Mouse (Mus musculus) gonadal fat pad, adult 2 months (tissue): ENCODE results near the gene Dusp27. TPM values are rescaled to one million over a fixed set of nuclear protein-coding genes. Genes with fewer than 3 reads are reported as not detected.

Experiments used
- DNase-seq: peaks from one replicate; pipeline ENCODE4 v3.0.0-alpha.2; 2012; ENCODE audit warnings: low read depth
- polyA plus RNA-seq: library from polyadenylated mRNA; depleted of rRNA; stranded (reverse); fragments of >200 nt; gene quantifications from 2 replicates; pipeline ENCODE4 v1.2.3, GENCODE M21; 2012

The Dusp27 gene
- polyA plus RNA-seq, 1 experiment: 0.12 TPM

DNA sequence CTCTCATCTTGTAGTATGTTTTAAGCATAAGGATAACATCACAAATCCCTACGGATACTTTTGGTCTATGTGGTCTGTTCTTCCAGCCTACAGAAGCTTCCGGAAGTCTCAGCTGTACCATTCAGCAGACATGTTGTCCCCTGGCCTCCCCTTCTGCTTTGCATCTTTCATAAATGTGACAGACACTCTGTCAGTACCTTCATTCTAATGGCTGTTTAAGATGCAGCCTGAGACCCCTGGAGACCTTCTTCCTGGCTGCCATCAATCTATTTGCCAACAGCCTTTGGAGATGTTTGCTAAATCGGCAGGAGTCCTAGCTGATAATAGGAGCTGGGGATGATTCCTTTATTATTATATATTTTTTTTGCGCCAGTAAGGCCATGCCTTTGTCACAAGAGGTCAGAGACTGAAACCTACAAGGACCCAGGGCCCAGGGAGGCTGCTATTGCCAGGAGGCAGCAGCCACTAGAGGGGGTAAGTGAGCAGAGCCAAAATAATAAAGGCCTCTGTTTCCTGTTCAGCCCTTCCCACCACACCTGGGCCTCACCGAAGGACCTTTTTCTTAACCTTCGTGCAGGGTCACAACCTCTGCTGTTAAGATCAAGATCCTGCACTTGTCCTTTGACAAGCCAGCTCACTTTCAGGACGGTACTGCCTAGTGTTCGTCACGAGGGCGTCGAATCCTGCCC, 24.7 kb downstream of the Dusp27 start:
- DNase-seq: no peak

DNA sequence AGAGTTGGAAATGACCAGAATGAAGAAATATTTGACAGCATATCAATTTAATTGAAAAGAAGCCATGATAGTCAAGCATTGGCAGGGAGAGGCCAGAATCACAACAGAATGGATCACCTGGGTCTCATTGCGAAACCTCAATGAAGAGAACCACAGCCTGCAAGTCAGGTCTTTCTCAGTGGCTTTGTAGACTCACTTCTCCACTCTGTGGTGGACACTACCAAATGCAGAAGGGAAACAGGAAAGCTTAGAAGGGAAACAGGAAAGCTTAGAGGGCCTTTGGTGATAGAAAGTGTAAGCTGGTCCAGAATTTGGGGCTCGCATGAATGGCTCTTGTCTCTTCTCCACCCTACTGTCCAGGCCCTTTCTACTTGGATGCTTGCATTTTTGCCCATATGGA, 29.6 kb downstream of the Dusp27 start:
- DNase-seq: no peak

DNA sequence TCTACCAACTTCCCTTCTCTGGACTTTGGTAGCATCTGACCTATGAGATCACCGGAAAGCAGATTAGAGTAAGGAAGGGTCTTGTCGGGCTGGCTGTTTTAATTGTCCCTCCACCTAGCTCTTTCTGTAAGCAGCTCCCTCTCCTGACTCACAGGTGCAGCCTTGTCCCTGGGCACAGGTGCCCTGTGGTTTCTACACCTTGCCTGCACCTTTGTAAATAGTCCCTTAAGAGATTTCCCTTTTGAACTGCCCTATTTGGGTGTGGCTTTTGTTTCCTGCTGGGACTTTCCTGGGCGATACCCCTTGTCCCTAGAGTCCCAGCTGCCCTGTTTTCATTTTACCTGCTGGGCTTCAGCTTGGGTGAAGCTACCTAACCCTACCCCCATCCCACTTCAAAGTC, 33.3 kb downstream of the Dusp27 start:
- no peak for DNase-seq

DNA sequence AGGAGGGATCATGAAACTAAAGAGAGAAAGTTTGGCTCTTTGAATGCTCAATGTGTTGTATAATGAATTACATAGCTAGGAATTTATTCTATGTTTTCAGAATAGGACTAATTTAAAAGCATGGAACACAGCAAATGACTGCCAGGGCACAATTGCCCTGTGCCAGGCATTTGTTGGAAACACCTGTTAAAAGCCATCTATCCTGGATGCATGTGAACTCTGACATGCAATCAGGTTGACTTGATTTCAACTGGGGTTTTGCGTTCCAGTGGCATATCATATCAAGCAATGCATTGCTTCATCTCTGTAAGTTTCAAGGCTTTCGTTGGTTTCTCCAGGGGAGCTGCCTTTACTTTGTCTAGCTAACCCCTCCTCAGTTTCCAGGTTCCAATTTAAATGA, 37.4 kb downstream of the Dusp27 start:
- DNase-seq: no peak

DNA sequence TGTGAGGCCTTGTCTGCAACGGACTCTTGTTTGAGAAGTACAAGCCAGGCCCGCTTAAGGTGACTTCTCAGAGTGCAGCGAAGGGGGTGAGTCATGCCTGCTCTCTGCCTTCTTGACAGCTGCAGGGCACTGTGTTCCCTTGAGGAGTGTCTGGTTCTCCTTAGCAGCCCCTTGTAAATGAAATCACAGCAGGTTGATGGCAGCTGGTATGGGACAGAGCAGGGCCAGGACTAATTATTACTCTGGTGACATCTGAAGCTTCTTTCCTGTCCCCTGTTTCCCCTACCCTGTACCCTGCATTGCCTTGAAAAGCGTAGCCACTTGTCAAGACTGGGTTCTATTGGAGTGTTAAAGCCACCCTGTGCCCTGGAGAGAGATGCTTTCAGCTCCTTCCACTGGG, 38.0 kb downstream of the Dusp27 start:
- DNase-seq: no peak

DNA sequence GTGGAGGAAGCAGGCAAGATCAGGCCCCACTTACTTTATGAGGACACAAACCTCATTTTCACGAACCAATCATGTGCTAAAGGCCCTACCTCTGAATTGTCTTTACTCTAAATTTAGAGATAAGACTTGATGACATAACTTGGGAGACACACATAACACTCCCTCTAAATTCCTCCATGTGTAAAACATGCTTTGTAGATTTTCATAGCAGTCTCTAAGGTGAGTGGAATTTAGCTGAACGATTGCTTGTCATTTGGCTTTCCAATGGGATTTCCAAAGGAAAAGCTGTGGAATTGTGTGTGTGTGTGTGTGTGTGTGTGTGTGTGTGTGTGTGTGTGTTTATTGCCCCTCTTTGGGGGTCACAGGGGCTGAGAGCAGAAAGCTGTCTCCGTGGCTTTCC, 38.4 kb downstream of the Dusp27 start:
- no peak for DNase-seq

DNA sequence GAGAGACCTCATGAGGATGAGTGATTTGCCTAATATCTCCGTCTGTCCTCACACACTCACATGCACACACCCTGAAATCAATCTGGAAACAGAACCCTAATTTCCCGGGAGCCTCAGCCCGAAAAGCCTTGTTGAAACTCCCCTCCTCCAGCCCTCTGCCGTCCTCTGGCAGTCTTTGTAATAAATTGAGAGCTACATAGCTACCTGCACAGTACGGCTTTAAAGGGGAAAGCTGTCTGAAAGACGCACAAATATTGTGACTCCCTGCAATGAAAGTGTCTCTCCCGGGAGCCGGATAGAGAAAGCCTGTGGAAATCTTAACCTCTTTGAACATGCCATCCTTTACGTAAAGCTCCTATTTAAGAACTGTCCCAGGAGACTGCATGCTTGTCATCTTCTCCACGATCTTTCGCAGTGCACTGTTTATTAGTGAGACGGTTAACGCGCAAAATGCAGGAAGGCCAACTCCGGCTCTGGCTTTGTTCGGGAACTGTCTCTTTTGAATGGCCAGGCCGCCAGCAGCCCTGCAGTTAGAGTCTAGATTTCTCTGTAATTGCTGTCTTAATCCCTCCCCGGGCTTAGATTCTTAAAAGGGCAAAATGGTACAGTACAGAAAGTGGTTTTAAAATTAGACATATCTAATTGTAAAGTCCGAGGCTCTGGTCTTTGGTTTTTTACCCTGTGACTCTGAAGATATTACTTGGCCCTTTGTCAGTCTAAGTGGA, 39.1 kb downstream of the Dusp27 start:
- no peak for DNase-seq

DNA sequence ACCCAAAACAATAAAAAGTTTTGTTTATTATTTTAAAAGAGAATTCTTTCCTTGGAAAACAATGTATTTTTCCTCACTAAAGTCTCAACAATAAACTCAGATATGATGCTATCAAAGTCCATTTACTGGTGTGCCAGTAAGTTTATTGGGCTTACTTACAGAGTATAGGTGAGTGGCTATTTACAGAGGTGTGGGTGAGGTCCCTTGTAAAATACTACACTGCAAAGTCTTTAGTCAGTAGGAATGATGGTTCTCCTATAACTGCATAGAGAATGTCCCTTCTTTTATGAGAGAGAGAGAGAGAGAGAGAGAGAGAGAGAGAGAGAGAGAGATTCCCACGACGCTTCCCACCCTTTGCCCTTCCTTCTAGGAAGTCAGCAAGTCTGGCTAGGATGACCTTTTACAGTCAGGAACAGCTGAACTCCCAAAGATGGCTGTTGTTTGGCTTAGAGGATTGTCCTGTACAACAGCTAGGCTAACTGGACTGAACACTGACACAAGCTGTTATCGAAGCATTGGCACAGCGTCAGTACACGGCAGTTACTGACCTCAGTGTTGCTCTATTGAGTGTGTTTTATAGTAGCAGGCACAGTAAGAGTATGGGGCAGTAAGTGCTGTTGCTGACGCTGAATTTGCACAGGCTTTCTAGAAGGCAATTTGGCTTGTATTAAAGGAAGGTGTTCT, 50.5 kb downstream of the Dusp27 start:
- no peak for DNase-seq

DNA sequence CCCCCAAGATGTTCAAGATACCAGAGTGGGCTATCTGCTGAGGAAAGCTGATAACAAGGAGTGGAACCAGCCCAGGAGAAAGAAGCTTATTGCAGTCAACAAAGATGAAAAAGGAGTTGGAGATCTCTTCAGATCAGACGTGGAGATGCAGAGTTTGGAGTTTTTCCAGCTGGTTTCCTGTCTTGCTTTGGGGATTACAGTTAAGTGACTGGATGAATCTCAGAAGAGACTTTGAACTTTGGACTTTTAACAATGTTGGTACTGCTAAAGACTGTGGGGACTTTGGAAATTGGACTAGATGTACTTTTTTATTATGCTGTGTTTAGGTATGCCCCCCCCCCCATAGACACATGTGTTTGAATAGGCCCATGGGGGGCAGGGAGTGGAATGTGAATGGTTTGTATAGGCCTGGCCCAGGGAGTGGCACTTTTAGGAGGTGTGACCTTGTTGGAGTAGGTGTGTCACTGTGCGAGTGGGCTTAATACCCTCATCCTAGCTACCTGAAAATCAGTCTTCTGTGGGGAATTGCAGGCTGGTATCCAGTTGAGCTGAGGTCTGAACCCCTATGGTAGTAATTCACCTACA, 59.8 kb downstream of the Dusp27 start:
- no peak for DNase-seq

DNA sequence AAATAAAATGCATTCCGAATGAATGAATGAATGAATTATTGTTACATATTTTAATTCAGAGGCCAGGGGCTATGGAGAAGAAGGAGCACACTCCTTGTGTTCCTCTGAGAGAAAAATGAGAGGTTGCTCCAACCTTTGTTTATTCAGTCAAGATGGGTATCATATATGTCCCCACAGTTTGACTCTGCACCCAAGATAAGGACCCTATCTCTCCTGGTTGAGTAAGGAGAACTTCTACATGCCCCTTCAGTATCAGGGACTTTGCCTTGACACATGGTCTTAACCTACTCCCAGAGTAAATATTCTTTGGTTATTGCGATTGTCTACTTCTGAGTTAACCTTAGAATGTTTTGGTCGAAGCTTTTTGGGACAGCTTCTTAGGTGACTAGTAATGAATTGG, 63.9 kb downstream of the Dusp27 start:
- DNase-seq: no peak

DNA sequence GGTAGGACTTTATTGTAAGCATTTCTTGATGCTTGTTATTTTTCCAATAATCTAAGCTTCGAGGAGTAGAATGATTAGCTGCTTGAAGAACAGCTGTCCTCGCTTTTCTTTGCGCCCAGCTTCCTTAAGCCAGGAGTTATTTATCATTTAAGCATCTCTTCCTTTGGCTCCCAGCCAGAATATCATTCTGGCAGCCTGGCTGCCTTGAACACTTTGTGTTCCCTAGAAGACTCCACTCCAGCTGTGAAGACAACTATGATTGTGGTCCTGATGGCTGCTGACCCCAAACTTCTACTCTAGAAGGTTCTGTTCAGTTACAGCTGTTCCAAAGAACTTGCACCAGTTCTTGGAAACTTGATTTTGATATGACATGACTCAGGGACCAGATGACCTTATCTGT, 66.2 kb downstream of the Dusp27 start:
- DNase-seq: no peak

DNA sequence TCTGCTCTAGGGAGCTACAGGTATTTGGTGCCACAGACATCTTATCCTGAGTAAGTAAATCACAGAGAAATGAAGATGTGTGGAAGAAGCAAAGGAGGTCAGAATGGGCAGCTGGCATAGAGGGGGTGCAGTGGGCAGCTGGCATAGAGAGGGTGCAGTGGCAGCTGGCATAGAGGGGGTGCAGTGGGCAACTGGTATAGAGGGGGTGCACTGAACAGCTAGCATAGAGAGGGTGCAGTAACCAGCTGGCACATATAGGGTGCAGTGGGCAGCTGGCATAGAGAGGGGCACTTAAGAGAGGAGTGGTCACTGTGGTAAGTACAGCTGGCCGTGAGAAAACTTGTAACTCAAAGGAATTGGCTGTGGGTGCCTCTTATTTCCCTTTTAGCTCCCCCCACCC, 67.3 kb downstream of the Dusp27 start:
- no peak for DNase-seq

DNA sequence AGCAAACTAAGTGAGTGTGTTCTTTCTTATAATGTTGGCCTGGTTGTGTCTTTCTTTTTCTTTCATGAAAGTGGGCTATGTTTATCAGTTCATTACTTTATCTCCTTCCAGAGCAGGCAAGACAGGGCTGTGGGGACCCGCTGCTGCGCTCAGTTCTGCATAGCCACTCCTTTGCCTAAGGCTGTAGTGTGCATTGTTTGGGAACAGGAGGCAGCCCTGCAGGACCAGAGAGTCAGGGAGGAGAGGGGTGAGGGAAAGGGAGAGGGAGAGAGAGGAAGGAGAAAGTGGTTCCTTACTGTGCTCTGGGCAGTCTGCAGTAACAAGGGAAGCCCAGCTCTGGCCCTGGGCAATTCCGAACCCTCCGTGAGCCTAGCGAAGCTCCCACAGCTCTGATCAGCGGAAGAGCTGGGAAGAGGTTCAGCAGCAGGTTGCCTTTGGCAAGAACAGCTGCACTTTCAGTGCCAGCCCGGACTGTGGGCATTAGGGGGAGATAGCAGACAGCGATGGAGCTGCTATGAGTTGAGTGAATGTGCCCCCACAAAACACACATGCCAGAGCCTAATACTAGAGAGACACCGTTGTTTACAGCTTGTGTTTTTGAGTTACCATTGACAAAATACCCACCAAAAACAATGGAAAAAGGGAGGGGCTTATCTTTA, 71.5 kb downstream of the Dusp27 start:
- no peak for DNase-seq

DNA sequence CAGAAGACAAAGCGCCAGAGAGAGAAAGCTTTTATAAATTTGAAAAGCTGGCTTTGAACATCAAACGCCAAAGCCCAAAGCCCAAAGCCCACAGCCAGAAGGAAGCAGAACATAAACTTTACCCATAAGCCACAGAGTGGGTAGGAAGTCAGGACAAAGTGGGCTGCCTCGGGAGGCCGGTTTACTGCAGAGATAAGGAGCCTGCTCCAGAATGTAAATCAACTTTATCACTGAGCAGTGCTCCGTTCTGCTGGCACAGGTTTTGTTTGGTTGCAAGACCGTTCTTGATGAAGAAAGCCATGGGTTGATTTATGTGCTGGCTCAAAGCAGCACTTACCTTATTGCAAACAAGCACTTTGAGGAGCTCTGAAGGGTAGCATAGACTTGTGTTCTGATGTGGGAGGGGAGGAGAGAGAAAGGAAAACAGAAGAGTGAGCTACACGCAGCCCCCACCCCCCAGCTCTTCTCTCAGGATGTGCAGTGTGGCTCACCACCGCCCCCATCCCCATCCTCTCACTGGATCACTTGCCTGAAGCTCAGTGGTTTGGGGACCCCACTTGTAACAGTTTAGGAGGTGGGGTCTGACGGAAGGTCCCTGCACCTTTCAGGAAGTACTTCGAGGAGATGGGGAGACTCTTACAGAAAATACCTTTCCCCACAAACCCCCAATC, 74.3 kb downstream of the Dusp27 start:
- no peak for DNase-seq

DNA sequence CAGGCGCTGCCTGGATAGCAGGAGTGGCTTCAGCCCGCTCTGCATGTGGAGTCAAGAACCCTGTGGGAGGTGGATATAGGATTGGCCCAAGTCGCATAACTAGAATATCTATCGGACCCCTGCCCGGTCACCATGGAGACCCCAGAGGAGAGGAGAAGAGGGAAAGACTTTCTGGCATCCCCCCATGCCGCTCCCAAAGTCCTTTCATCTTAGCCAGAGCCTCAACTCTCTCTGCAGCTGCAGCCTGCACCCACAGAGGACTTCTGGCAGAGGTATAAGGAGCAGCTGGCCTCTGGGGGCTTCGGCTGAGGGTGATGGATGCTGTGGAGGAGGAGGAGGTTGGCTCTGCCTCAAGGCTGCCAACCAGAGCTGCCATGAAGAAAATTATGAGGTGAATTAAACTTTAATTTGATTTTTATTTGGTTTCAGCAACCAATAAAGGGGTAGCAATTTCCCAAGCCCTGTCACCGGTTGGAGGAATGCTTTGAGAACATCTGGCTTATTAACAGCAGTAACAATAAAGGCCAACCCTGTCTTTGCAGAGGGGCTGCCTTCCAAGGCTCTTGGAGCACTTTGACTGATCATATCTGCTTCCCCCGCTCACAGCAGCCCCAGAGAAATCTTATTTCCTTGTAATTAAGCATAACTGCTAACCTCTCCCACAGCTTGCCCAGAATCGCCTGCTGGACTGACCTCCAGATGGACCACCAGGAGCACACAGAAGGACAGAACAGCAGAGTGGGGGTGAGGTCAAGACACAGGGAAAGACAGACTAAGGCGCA, 78.5 kb downstream of the Dusp27 start:
- DNase-seq: no peak

DNA sequence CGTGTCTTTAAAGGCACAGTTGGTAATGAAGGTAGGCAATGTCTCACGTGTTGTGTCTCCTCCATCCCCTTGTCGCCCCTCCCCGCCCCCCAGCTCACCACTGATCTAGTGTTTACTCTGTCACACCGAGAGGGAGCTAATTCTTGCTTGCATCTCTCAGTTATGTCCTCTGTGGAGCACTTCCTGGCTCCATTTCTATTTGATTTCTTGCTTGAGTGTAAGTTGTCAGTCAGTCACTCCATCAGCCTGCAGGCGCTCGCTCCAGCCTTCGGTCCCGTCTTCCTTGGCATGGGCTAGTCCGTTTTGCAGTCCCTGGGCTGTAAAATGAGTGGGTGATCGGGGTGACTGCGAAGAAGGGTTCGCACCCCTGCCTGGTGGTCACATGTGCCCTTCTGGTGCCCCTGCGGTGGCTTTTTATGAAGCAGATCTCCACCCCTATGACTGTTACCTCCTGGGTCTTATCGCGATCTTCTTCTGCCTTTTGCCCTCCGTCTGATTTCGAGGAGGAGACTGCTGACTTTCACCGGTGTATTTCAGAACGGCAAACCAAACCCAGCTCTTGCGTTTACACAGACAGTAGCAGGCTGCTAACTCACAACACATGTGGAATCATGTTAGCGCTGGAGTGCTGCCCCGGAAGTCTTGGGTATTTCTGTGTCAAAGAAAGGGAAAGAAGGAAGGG, 79.4 kb downstream of the Dusp27 start:
- no peak for DNase-seq
